Mouse (Mus musculus) midbrain, postnatal 0 days (tissue): ENCODE data around the gene Maml3. TPM values are rescaled to one million over a fixed set of nuclear protein-coding genes. Genes with fewer than 3 reads are reported as not detected.

ENCODE experiments used
- ATAC-seq: fragments of 200-750 bp; cut with Nextera tagmentation; 2 replicates; pipeline ENCODE4 v1.8.0; 2017; ENCODE audit warnings: moderate number of reproducible peaks, mild to moderate bottlenecking, moderate TSS enrichment, moderate library complexity; ENCODE audit not compliant: low FRiP score
- DNase-seq: peaks from one replicate; pipeline ENCODE4 v3.0.0-alpha.2; 2015; ENCODE audit warnings: low spot score
- H3K27ac ChIP-seq: fragments of 300-500 bp; sonication (generic); 2 replicates; pipeline ENCODE4 v1.5.1; 2014; ENCODE audit warnings: low read depth, mild to moderate bottlenecking, low read length, mixed read lengths
- H3K27me3 ChIP-seq: fragments of 300-500 bp; sonication (generic); 2 replicates; pipeline ENCODE4 v1.6.1; 2014; ENCODE audit warnings: low read length, control low read depth, mixed read lengths; ENCODE audit not compliant: insufficient read depth
- H3K36me3 ChIP-seq: fragments of 300-500 bp; sonication (generic); 2 replicates; pipeline ENCODE4 v1.6.1; 2014; ENCODE audit warnings: low read length, control low read depth, mixed read lengths; ENCODE audit not compliant: insufficient read depth
- H3K4me1 ChIP-seq: fragments of 300-500 bp; sonication (generic); 2 replicates; pipeline ENCODE4 v1.6.1; 2014; ENCODE audit warnings: mild to moderate bottlenecking, control low read depth, antibody characterized with exemption, low read length, mixed read lengths; ENCODE audit not compliant: insufficient read depth
- H3K4me2 ChIP-seq: fragments of 300-500 bp; sonication (generic); 2 replicates; pipeline ENCODE4 v1.6.1; 2014; ENCODE audit warnings: low read depth, mild to moderate bottlenecking, low read length, mixed read lengths; ENCODE audit not compliant: poor library complexity, severe bottlenecking
- H3K4me3 ChIP-seq: fragments of 300-500 bp; sonication (generic); 2 replicates; pipeline ENCODE4 v1.5.1; 2014; ENCODE audit warnings: low read depth, mild to moderate bottlenecking, low read length, moderate library complexity
- H3K9ac ChIP-seq: fragments of 300-500 bp; sonication (generic); replicated peaks from 2 replicates; pipeline ENCODE4 v1.6.1; 2014; ENCODE audit warnings: mild to moderate bottlenecking, low read length, moderate library complexity, mixed read lengths; ENCODE audit not compliant: poor library complexity, severe bottlenecking
- H3K9me3 ChIP-seq: fragments of 300-500 bp; sonication (generic); 2 replicates; pipeline ENCODE4 v1.6.1; 2016; ENCODE audit warnings: low read length, control low read depth
- CTCF ChIP-seq: IDR thresholded peaks from 2 replicates; pipeline ENCODE4 v1.5.1; 2016; ENCODE audit warnings: antibody characterized with exemption, mild to moderate bottlenecking
- WGBS: fragments of 180-500 bp; shearing (Covaris S2); extraction: QIAGEN DNeasy Blood & Tissue Kit; methylation state at CpG from one replicate; pipeline ENCODE4 v1.1.7; 2014; 5-methylcytosine and 5-hydroxymethylcytosine counted together
- polyA plus RNA-seq: library from polyadenylated mRNA; unstranded; fragments of >200 nt; fragmentation: Nextera tagmentation; extraction: Ambion mirVana; gene quantifications from 2 replicates; pipeline ENCODE4 v1.2.1, GENCODE M21; 2015
- total RNA-seq: library from RNA; depleted of rRNA; stranded (reverse); fragments of >200 nt; gene quantifications from 2 replicates; pipeline ENCODE4 v1.2.3, GENCODE M21; 2014

Maml3 gene
- total and polyA plus RNA-seq, 2 experiments from 2014 or later: 3.9 to 20.2 TPM

DNA sequence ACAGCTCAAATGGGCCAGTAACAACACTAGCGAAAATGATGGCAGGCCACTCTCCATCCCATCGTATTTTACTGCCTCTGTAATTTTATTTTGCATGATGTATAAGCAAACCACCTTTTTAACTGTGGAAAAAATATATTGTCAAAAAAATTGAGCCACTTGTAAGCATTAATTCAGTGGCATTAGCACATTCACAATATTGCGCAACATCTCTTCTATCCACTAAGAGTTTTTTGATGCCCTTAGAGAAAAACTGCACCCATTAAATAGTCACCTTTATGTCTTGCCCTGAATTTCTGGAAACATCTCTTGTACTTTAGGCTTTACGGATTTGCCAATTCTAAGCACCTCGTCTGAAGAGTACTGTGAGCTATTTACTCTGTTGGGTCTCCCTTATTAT is 347.8 kb downstream of the Maml3 start:
- H3K9ac ChIP-seq: no peak overlapping the region
- TF ChIP-seq CTCF: no peak
- WGBS: 93% methylated on average over 5 of the region's 5 CpGs
- no peak overlapping the region for H3K4me2 ChIP-seq
- H3K36me3 ChIP-seq: no peaks in the 10 kb centered on the region
- no peaks in the 10 kb centered on the region for H3K9me3 ChIP-seq
- 0 out of 2 replicates have a peak, but pooled peaks cover 2% of the 10 kb centered on the region for H3K4me1 ChIP-seq
- no peak overlapping the region for H3K27ac ChIP-seq
- no peak overlapping the region for H3K4me3 ChIP-seq
- no peak for ATAC-seq
- H3K27me3 ChIP-seq: no peaks in the 10 kb centered on the region
- no peak for DNase-seq

DNA sequence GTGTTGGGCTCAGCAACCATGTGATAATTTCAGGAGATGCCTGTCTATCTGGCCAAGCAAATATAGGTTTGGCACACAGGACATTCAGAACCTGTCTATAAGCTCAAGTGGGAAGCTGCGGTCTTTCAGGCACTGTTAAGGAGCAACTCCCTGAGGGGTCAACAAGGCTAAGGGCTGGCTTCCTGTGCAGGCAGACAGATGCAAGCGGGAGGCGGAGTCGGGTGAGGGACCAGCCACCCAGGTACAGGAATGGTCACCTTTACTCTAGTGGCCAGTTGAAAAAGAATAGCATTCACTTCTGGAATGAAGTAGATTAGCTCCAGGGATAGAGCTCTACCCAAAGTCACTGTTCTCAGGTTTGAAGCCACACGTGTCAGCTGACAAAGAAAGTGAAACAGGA is 348.6 kb downstream of the Maml3 start:
- no peak for ATAC-seq
- no peaks in the 10 kb centered on the region for H3K36me3 ChIP-seq
- H3K4me1 ChIP-seq: 0 out of 2 replicates have a peak, but pooled peaks cover 2% of the 10 kb centered on the region
- H3K4me2 ChIP-seq: no peak overlapping the region
- H3K9me3 ChIP-seq: no peaks in the 10 kb centered on the region
- no peak for DNase-seq
- H3K27me3 ChIP-seq: no peaks in the 10 kb centered on the region
- no peak overlapping the region for H3K9ac ChIP-seq
- no peak for TF ChIP-seq CTCF
- H3K27ac ChIP-seq: no peak overlapping the region
- H3K4me3 ChIP-seq: no peak overlapping the region
- whole genome bisulfite sequencing: 87% methylated on average over 5 of the region's 5 CpGs

DNA sequence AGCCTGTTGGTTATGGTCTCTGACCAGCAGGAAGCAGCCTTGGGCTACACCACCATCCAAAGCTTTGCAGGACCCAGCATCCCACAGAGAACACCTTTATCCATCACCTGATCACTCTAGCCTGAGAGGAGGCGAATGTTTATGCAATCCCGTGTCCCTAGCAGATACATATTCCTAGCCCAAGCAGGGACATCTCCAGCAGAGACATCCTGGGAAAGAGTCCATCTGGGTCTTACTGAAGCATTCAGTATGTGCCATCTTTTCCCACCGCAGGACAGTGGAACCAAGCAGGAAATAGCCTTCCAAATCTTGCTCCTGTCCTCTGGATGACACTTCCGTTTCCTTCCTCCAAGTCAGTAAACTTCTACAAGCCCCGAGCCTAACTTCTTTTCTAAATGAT is 351.6 kb downstream of the Maml3 start:
- Histone ChIP-seq H3K9ac (no peak overlapping the region), H3K36me3 (no peaks in the 10 kb centered on the region), H3K4me3 (no peak overlapping the region), H3K27ac (no peak overlapping the region), H3K27me3 (no peaks in the 10 kb centered on the region), H3K4me2 (no peak overlapping the region), H3K9me3 (no peaks in the 10 kb centered on the region), H3K4me1 (peaks cover 13% of the 10 kb centered on the region; the same call in 1 of the 2 replicates)
- DNase-seq: no peak
- no peak for TF ChIP-seq CTCF
- WGBS: 83% methylated on average over 5 of the region's 5 CpGs
- ATAC-seq: no peak

DNA sequence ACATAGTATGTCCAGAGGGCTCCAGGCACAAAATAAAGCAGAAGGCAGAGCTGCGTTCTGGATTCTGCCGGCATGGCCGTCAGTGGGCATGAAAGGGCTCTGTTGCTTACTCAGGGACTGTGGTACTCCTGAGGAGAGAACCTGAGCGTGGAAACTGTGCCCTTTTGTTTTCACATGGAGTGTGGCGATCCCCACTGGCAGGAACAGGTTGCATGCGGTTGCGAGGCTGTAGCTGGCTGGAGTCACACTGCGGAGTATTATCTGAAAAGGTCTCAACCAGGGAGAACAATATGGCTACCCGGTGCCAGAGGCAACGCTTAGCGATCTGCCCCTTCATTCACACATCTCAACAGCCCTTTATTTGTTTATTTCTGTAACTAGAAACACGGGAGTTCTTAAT is 353.4 kb downstream of the Maml3 start:
- no peak for TF ChIP-seq CTCF

DNA sequence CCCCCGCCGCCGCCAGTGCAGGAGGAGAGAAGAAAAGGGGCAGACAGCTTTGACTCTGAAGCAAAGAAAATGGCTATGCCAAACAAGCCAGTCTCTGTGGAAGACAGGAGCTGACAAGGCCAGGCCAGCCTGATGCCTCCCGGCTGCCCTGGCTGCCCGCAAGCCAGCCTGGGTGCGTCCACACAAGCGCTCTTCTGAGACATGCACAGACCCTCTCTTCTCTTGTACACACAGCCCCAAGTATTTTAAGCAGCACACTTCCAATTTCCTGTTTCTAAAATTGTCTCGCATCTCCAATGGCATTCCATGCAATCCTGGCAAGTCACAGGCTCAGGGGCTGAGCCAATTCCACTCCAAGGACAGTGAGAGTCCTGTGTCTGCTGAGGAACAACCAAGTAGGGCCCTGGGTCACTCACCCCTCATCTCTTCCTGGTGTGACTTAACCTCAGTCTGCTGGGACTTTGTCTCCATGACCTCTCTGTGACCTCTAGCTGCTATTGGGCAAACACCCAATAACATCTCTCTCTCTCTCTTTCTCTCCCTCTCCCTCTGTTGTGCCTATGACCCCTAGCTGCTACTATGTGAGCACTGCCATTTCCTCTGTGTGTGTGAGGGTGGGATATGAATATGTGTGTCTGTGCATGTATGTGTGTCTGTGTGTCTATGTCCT is 354.9 kb downstream of the Maml3 start:
- no peak overlapping the region for H3K4me2 ChIP-seq

More for the DNA sequence above, 353.4 kb downstream of the Maml3 start:
- 0 out of 2 replicates have a peak overlapping the region, but pooled peaks have one; percentile 24 for H3K9ac ChIP-seq
- no peaks in the 10 kb centered on the region for H3K27me3 ChIP-seq
- no peak overlapping the region for H3K4me3 ChIP-seq
- peak overlapping the region; percentile 32; the same call in 1 of the 2 replicates for H3K27ac ChIP-seq
- no peak overlapping the region for H3K4me2 ChIP-seq
- no peaks in the 10 kb centered on the region for H3K36me3 ChIP-seq
- WGBS: 52% methylated on average over 12 of the region's 12 CpGs
- DNase-seq (no peak), ATAC-seq (no peak)
- H3K9me3 ChIP-seq: no peaks in the 10 kb centered on the region
- peaks cover 13% of the 10 kb centered on the region; the same call in 1 of the 2 replicates for H3K4me1 ChIP-seq

DNA sequence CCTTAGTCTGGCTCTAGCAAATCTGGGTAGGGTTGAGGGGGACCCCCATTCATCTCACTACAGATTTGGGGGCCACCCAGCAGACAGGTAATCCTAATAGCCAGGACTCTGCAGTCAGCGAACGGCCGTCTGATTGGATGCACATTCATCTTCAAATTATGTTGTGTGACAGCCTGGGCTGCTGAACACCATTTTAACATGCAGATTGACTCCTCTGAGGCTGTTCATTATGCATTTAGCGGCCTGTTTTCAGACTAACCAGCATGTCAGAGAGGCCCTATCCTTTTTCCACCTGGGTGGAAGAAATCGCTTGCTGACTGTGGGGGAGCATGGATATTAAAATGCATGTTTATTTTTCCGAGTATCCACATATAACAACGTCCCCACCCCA is 355.5 kb downstream of the Maml3 start:
- peak; percentile 47; the same call in 1 of the 2 replicates for ATAC-seq
- Histone ChIP-seq H3K4me2 (no peak overlapping the region), H3K27me3 (no peaks in the 10 kb centered on the region), H3K9me3 (no peaks in the 10 kb centered on the region), H3K4me1 (peaks cover 13% of the 10 kb centered on the region; the same call in 1 of the 2 replicates), H3K9ac (no peak overlapping the region), H3K27ac (peak overlapping the region; percentile 71), H3K4me3 (no peak overlapping the region), H3K36me3 (no peaks in the 10 kb centered on the region)
- TF ChIP-seq CTCF: no peak
- peak; percentile 48 for DNase-seq
- WGBS: 10% methylated on average over 7 of the region's 7 CpGs

More for the DNA sequence above, 354.9 kb downstream of the Maml3 start:
- DNase-seq: peak; percentile 30
- no peak for TF ChIP-seq CTCF
- H3K4me3 ChIP-seq: no peak overlapping the region
- peaks cover 13% of the 10 kb centered on the region; the same call in 1 of the 2 replicates for H3K4me1 ChIP-seq
- H3K27me3 ChIP-seq: no peaks in the 10 kb centered on the region
- ATAC-seq: peak; percentile 28; the same call in 1 of the 2 replicates
- H3K36me3 ChIP-seq: no peaks in the 10 kb centered on the region
- H3K9ac ChIP-seq: no peak overlapping the region
- no peaks in the 10 kb centered on the region for H3K9me3 ChIP-seq
- H3K27ac ChIP-seq: peak overlapping the region; percentile 71
- WGBS: 13% methylated on average over 8 of the region's 8 CpGs
